Mouse (Mus musculus) neural tube, embryonic 14.5 days (tissue): ENCODE measurements around the gene Ttc7b. TPM values are rescaled to one million over a fixed set of nuclear protein-coding genes. Genes with fewer than 3 reads are reported as not detected.

ENCODE experiments used
- ATAC-seq: fragments of 200-750 bp; cut with Nextera tagmentation; 2 replicates; pipeline ENCODE4 v1.8.0; 2017; ENCODE audit warnings: low read depth, mild to moderate bottlenecking, moderate TSS enrichment, moderate library complexity
- H3K27ac ChIP-seq: fragments of 300-500 bp; sonication (generic); 2 replicates; pipeline ENCODE4 v1.5.1; 2014; ENCODE audit warnings: low read depth, mild to moderate bottlenecking, control low read depth, low read length, moderate library complexity, mixed read lengths
- H3K27me3 ChIP-seq: fragments of 300-500 bp; sonication (generic); 2 replicates; pipeline ENCODE4 v1.6.1; 2014; ENCODE audit warnings: low read length; ENCODE audit not compliant: control insufficient read depth, insufficient read depth
- H3K36me3 ChIP-seq: fragments of 300-500 bp; sonication (generic); 2 replicates; pipeline ENCODE4 v1.6.1; 2014; ENCODE audit warnings: low read length, mixed read lengths; ENCODE audit not compliant: control insufficient read depth, insufficient read depth
- H3K4me1 ChIP-seq: fragments of 300-500 bp; sonication (generic); 2 replicates; pipeline ENCODE4 v1.6.1; 2014; ENCODE audit warnings: low read length; ENCODE audit not compliant: control insufficient read depth, insufficient read depth
- H3K4me2 ChIP-seq: fragments of 300-500 bp; sonication (generic); 2 replicates; pipeline ENCODE4 v1.6.1; 2014; ENCODE audit warnings: mild to moderate bottlenecking, low read depth, low read length, control low read depth
- H3K4me3 ChIP-seq: fragments of 300-500 bp; sonication (generic); 2 replicates; pipeline ENCODE4 v1.5.1; 2014; ENCODE audit warnings: low read depth, low read length, control low read depth, mixed read lengths
- H3K9ac ChIP-seq: fragments of 300-500 bp; sonication (generic); replicated peaks from 2 replicates; pipeline ENCODE4 v1.6.1; 2014; ENCODE audit warnings: low read depth, mild to moderate bottlenecking, control low read depth, low read length, mixed read lengths
- H3K9me3 ChIP-seq: fragments of 300-500 bp; sonication (generic); 2 replicates; pipeline ENCODE4 v1.6.1; 2016; ENCODE audit warnings: low read length; ENCODE audit not compliant: control insufficient read depth
- WGBS: fragments of 180-500 bp; shearing (Covaris S2); extraction: QIAGEN DNeasy Blood & Tissue Kit; methylation state at CpG from one replicate; pipeline ENCODE4 v1.1.7; 2014; 5-methylcytosine and 5-hydroxymethylcytosine counted together
- polyA plus RNA-seq: library from polyadenylated mRNA; unstranded; fragments of >200 nt; fragmentation: Nextera tagmentation; extraction: Ambion mirVana; gene quantifications from 2 replicates; pipeline ENCODE4 v1.2.1, GENCODE M21; 2014

The Ttc7b gene
- polyA plus RNA-seq, 1 experiment from 2014 or later, result 14.0 TPM

DNA sequence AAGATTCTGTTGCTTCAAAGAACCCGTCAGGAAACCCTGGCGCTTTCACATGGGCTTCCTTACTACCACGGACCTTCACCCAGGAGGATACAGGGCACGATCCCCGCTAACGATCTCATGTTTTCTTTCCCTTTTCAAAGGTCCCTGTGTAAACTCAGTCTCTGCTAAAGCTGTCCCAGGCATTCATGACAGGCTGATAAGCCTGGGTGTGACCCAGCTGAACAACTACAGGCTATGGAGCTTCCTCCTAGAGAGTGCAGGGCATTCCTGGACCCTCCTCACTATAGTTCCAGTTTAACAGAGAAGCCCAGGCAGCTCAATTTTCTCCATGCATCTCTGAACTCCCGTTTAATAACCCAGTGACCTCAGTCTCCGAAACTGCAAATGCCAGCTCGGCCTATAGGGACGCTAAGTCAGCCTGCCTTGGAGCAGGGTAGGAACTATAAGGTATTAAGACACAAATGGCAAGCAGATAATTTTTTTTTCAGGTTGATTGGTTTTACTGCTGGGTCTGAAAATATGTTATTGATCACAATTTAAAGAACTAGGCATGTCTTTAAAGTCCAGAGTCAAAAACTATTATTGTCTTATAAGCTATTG lies 41.3 kb downstream of the Ttc7b start:
- Histone ChIP-seq H3K36me3 (peaks cover 4% of the 10 kb centered on the region; the same call in 1 of the 2 replicates), H3K9me3 (no peaks in the 10 kb centered on the region), H3K4me1 (no peaks in the 10 kb centered on the region), H3K27me3 (no peaks in the 10 kb centered on the region), H3K4me2 (no peak overlapping the region), H3K9ac (no peak overlapping the region), H3K27ac (no peak overlapping the region), H3K4me3 (no peak overlapping the region)
- 80% methylated on average over 10 of the region's 10 CpGs for WGBS
- no peak for ATAC-seq

DNA sequence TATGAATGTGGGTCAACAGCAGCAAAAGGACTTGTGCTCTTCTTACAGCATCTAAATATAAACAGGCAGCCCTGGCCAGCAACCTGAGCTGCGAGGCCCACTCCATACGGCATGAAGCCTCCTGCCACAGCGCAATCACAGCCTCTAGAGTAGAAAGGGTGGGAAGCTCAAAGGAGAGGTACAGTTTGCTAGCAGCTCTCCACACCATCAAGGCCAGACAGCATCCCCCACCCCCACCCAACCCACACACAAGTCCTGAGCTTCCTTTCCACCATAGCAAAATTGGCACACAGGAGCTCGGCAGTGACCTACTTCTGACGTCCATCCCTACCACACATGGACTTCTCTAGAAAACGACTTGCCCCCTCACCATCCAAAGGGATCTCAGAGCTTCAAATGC lies 42.0 kb downstream of the Ttc7b start:
- 94% methylated on average over 6 of the region's 6 CpGs for WGBS
- no peaks in the 10 kb centered on the region for H3K4me1 ChIP-seq
- H3K9ac ChIP-seq, result no peak overlapping the region
- no peak overlapping the region for H3K4me3 ChIP-seq
- no peaks in the 10 kb centered on the region for H3K9me3 ChIP-seq
- peaks cover 4% of the 10 kb centered on the region; the same call in 1 of the 2 replicates for H3K36me3 ChIP-seq
- no peak for ATAC-seq
- H3K4me2 ChIP-seq, result no peak overlapping the region
- no peak overlapping the region for H3K27ac ChIP-seq
- H3K27me3 ChIP-seq, result no peaks in the 10 kb centered on the region

DNA sequence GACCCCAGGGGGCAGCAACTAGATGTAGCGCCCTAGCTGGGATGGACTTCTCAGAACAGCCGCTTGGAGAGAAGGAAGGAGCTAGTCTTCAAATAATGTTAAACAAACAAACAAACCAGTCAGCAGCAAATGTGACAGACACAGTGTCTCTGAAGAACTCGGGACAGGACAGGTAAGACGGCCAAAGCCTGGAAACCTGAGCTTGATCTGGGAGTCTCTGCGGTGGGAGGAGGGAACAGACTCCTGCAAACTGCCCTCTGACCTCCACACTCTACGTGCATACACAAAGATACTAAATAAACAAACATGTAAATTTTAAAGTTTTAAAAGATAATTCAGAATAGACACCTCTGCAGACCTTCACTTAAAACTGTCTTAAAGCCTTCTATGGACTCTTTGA lies 42.5 kb downstream of the Ttc7b start:
- 87% methylated on average over 6 of the region's 6 CpGs for WGBS
- Histone ChIP-seq H3K36me3 (peaks cover 4% of the 10 kb centered on the region; the same call in 1 of the 2 replicates), H3K4me1 (no peaks in the 10 kb centered on the region), H3K27ac (no peak overlapping the region), H3K27me3 (no peaks in the 10 kb centered on the region), H3K9me3 (no peaks in the 10 kb centered on the region), H3K9ac (no peak overlapping the region), H3K4me3 (no peak overlapping the region), H3K4me2 (no peak overlapping the region)
- ATAC-seq, result no peak

DNA sequence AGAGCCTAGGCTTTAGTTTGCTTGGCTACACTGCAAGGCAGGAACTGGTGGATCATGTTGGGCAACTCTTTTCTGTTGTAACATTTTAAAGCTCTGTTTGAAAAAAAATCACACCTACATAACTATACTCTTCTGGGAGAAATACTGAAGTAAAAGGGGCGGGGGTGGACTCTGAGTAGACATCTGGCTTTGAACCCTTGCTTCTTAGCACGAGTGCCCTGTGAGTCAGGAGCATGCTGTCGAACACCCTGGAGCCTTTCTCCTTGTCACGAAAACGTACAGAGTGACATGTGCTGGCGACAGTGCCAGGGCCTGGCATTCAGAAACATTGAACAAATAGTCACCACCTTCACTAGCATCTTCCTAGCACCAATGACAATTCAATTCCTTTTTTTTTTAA lies 43.2 kb downstream of the Ttc7b start:
- H3K36me3 ChIP-seq, result peaks cover 4% of the 10 kb centered on the region; the same call in 1 of the 2 replicates
- no peaks in the 10 kb centered on the region for H3K27me3 ChIP-seq
- 87% methylated on average over 6 of the region's 6 CpGs for WGBS
- H3K4me1 ChIP-seq, result no peaks in the 10 kb centered on the region
- H3K9ac ChIP-seq, result no peak overlapping the region
- H3K4me2 ChIP-seq, result no peak overlapping the region
- no peak overlapping the region for H3K27ac ChIP-seq
- ATAC-seq, result no peak
- no peaks in the 10 kb centered on the region for H3K9me3 ChIP-seq
- no peak overlapping the region for H3K4me3 ChIP-seq

DNA sequence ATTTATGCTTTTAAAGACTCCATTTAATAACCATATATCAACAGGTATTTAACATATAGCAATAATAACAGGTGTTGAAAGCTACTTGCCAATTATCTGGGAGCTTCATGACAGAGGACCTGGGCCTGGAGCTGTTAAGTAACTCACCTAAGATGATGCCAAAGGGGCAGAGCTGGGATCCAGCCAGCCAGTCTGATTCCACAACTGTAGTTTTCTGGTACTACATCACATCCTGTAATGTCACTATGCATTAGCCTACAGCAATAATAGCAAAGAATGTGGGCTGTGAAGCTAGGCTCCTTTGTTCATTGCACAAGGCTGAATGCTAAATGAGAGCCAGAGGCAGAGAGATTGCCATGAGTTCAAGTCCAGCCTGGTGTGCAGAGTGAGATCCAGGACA lies 44.3 kb downstream of the Ttc7b start:
- no peak overlapping the region for H3K4me2 ChIP-seq
- H3K9ac ChIP-seq, result no peak overlapping the region
- no peak for ATAC-seq
- H3K27ac ChIP-seq, result no peak overlapping the region
- no peaks in the 10 kb centered on the region for H3K27me3 ChIP-seq
- no peak overlapping the region for H3K4me3 ChIP-seq
- H3K9me3 ChIP-seq, result no peaks in the 10 kb centered on the region
- peaks cover 4% of the 10 kb centered on the region; the same call in 1 of the 2 replicates for H3K36me3 ChIP-seq
- H3K4me1 ChIP-seq, result no peaks in the 10 kb centered on the region

DNA sequence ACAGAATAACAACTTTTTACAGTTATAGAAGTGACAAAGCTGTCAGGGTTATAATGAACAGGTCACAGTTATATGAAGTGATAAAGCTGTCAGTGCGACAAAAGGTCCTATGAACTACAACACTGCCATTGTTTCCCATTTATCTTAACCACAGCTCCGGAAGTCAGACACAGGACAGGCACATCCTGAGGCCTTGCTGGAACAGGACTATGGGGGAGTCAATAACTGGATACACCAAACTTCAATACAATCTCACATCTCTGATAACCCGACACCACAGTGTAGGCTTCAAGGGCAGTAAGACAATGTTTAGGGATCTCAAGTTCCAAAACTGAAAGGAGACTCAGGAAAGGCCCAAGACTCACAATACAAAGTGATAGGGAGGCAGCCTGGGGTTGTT lies 45.1 kb downstream of the Ttc7b start:
- Histone ChIP-seq H3K4me1 (no peaks in the 10 kb centered on the region), H3K27ac (no peak overlapping the region), H3K4me2 (no peak overlapping the region), H3K4me3 (no peak overlapping the region), H3K9me3 (no peaks in the 10 kb centered on the region), H3K9ac (no peak overlapping the region), H3K36me3 (peaks cover 4% of the 10 kb centered on the region; the same call in 1 of the 2 replicates), H3K27me3 (no peaks in the 10 kb centered on the region)
- 79% methylated on average over 3 of the region's 3 CpGs for WGBS
- no peak for ATAC-seq

DNA sequence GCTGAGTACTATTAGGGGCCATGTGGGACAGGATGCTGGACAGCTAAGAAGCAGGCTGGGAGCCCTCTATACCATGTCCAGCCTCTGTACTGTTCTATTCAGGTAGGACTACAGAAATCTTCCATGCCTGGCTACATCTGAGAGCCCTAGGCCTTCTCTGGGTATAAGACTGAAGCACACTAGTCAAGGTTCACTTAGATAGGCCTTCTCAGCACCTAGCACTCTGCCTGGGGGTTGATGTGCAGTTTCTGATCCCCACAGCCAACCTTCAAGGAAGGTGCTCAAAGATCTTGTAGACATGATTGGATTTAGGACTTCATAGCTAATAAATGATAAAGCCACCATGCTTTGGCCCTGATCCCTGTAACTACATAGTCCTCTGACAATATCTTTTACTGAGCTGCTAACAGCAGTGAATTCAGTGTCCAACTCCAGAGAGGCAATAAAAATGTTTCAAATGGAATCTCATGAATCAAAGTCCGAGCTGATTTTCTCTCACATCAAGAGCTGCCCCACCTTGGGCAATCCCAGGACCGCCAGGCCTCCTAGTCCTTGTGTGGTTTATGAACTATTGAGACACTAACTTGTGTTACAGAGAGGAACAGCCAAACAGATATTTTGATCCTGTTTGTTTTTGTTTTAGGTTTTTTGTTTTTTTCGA lies 45.8 kb downstream of the Ttc7b start:
- Histone ChIP-seq H3K9me3 (no peaks in the 10 kb centered on the region), H3K9ac (no peak overlapping the region), H3K4me2 (no peak overlapping the region), H3K27me3 (no peaks in the 10 kb centered on the region), H3K4me3 (no peak overlapping the region), H3K4me1 (no peaks in the 10 kb centered on the region), H3K36me3 (peaks cover 4% of the 10 kb centered on the region; the same call in 1 of the 2 replicates), H3K27ac (no peak overlapping the region)
- WGBS, result 86% methylated on average over 3 of the region's 3 CpGs
- ATAC-seq, result no peak

DNA sequence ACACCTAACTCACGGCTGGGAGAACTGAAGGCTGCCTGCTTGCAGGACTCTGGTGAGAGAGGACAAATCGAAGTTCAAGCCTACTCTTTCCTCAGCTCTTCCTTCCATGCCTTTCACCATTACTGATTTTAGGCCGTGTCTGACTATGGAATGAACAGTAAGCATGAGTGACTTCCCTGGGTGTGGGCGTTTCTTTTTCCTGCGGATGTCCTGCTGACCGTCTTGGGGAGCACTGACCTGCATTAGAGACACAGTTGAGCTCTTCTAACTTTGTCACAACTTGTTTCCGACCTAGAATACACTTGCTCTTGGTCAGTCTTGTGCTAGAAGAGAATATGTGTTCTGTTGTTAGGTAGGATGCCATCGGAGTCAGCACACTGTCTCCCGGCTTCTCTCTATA lies 50.3 kb downstream of the Ttc7b start:
- 89% methylated on average over 9 of the region's 9 CpGs for WGBS
- H3K4me2 ChIP-seq, result no peak overlapping the region
- H3K36me3 ChIP-seq, result no peaks in the 10 kb centered on the region
- no peak overlapping the region for H3K27ac ChIP-seq
- no peaks in the 10 kb centered on the region for H3K9me3 ChIP-seq
- no peak overlapping the region for H3K4me3 ChIP-seq
- H3K4me1 ChIP-seq, result no peaks in the 10 kb centered on the region
- no peaks in the 10 kb centered on the region for H3K27me3 ChIP-seq
- no peak overlapping the region for H3K9ac ChIP-seq
- no peak for ATAC-seq

DNA sequence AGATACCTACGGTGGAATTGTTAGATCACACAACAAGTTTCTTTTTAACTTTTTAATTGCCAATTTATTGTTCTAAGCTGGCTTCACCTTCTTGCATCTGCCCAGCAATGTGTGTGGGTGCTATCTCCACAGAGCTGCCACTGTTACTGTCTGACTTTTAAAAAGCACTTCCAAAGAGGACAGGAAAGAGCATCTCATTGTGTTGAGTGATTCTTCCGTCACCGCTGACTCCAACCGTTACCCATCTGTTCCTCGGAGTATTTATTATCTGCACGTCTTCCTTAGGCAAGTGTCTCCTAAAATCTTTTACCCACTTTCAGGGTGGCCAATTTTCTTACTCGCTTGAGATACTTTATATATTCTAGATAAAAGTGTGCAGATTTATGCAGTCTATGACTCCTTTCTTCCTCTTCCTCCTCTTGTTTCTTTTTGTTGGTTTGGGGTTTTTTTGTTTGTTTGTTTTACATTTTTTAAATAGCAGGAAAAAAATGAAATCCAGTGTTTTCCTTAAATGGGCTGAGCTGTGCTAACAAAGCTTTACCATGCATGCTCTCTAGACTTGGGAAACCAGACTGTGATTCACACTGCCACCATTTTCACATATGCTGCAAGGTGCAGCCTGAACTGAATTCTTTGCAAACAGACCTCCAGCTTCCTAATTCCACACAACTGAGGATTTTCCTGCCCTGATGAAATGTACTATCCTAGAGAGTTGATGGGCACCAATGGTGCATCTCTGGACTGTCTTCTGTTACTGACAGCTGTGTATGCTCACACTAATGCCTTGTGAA lies 50.9 kb downstream of the Ttc7b start:
- Histone ChIP-seq H3K9ac (no peak overlapping the region), H3K4me3 (no peak overlapping the region), H3K4me2 (no peak overlapping the region), H3K36me3 (no peaks in the 10 kb centered on the region), H3K27ac (no peak overlapping the region), H3K27me3 (no peaks in the 10 kb centered on the region), H3K4me1 (no peaks in the 10 kb centered on the region), H3K9me3 (no peaks in the 10 kb centered on the region)
- no peak for ATAC-seq
- 68% methylated on average over 7 of the region's 7 CpGs for WGBS
